Mouse (Mus musculus) G1E (cell line): ENCODE measurements at regions not wholly inside any gene's neighbourhood (a gene's known extent, or its start where the extent isn't known, plus 50 kb on each side); places are given as distances from the start of the nearest gene placed in this dataset.

ENCODE experiments used
- CTCF ChIP-seq: IDR thresholded peaks from 2 replicates; pipeline ENCODE4 v1.5.1; 2012; ENCODE audit warnings: low read depth, low read length, inconsistent platforms, mixed read lengths
- GATA1 ChIP-seq: IDR thresholded peaks from 2 replicates; pipeline ENCODE4 v1.6.1; 2012; ENCODE audit warnings: borderline replicate concordance, low read length, inconsistent platforms, mixed read lengths
- GATA2 ChIP-seq: IDR thresholded peaks from 2 replicates; pipeline ENCODE4 v1.6.1; 2012; ENCODE audit warnings: low read depth, low read length, inconsistent platforms, borderline replicate concordance
- TAL1 ChIP-seq: conservative IDR thresholded peaks from 2 replicates; pipeline ENCODE4 v1.6.1; 2012; ENCODE audit warnings: low read depth, low read length, inconsistent platforms, mixed read lengths

- no peak for TF ChIP-seq CTCF
- TF ChIP-seq GATA1: no peak
- no peak for TF ChIP-seq TAL1
- no peak for TF ChIP-seq GATA2
Observed at GRCm38 (mm10) chr6:117617168-117617567, 223.8 kb upstream of the Zfp637 start.
